Mouse (Mus musculus) kidney, adult 11 months (tissue): ENCODE data around the gene Sec22b.

Experiments
- DNase-seq: peaks from one replicate; pipeline ENCODE4 v3.0.0; 2022

Gene Sec22b

GRCm38 (mm10) chr3:97900516-97901490, at the start of gene Sec22b:
TSS of gene Sec22b (plus strand) at chr3:97901190.
- DNase-seq, result peak; percentile 85

GRCm38 (mm10) chr3:97851803-97852202, 49.2 kb upstream of the Sec22b start:
- DNase-seq, result no peak

GRCm38 (mm10) chr3:97854575-97855384, 46.2 kb upstream of the Sec22b start:
- no peak for DNase-seq

- DNase-seq, result no peak
These were observed 41.6 kb upstream of the Sec22b start for GRCm38 (mm10) chr3:97859400-97859799.

- DNase-seq, result no peak
These were observed 40.1 kb upstream of the Sec22b start for GRCm38 (mm10) chr3:97860820-97861451.

- DNase-seq, result no peak
These were observed 34.3 kb upstream of the Sec22b start for GRCm38 (mm10) chr3:97866696-97867095.

GRCm38 (mm10) chr3:97867221-97868023, 33.6 kb upstream of the Sec22b start:
- no peak for DNase-seq

GRCm38 (mm10) chr3:97868024-97868689, 32.8 kb upstream of the Sec22b start:
- DNase-seq, result peak; percentile 63

- no peak for DNase-seq
These were observed 32.3 kb upstream of the Sec22b start for GRCm38 (mm10) chr3:97868733-97869132.

GRCm38 (mm10) chr3:97869730-97870129, 31.3 kb upstream of the Sec22b start:
- no peak for DNase-seq

GRCm38 (mm10) chr3:97874777-97875176, 26.2 kb upstream of the Sec22b start:
- DNase-seq, result no peak

GRCm38 (mm10) chr3:97876259-97876658, 24.7 kb upstream of the Sec22b start:
- DNase-seq, result no peak

GRCm38 (mm10) chr3:97879222-97879621, 21.8 kb upstream of the Sec22b start:
- DNase-seq, result peak; percentile 64

- no peak for DNase-seq
These were observed 19.4 kb upstream of the Sec22b start for GRCm38 (mm10) chr3:97881576-97881975.

GRCm38 (mm10) chr3:97887785-97888167, 13.2 kb upstream of the Sec22b start:
- no peak for DNase-seq

- DNase-seq, result no peak
These were observed 12.7 kb upstream of the Sec22b start, which contains the start of gene Pde4dip for GRCm38 (mm10) chr3:97888168-97888901. TSS of gene Pde4dip (minus strand) at chr3:97888707.

- no peak for DNase-seq
These were observed 10.8 kb upstream of the Sec22b start for GRCm38 (mm10) chr3:97890205-97890604.

- DNase-seq, result peak; percentile 19
These were observed 6.3 kb upstream of the Sec22b start for GRCm38 (mm10) chr3:97894695-97895094.

- no peak for DNase-seq
These were observed 2.6 kb upstream of the Sec22b start for GRCm38 (mm10) chr3:97898381-97898780.

GRCm38 (mm10) chr3:97901586-97901985, 596 bp downstream of the Sec22b start:
- no peak for DNase-seq

- DNase-seq, result no peak
These were observed 8.7 kb downstream of the Sec22b start for GRCm38 (mm10) chr3:97909737-97910136.
